Mouse (Mus musculus) ES-E14 (cell line): Measurements from ENCODE around the gene Cited2. TPM values are rescaled to one million over a fixed set of nuclear protein-coding genes. Genes with fewer than 3 reads are reported as not detected.
A peak's percentile ranks its signal among the peaks of the same experiment; 100 is the strongest.

Experiments
- DNase-seq: peaks from one replicate; pipeline ENCODE4 v3.0.0-alpha.2; 2013; ENCODE audit warnings: low read depth, low spot score
- H3K27ac ChIP-seq: 2 replicates; pipeline ENCODE4 v1.5.1; 2012; ENCODE audit warnings: low read depth, mild to moderate bottlenecking, low read length, moderate library complexity, mixed read lengths; ENCODE audit not compliant: poor library complexity, insufficient read depth, severe bottlenecking
- H3K36me3 ChIP-seq: 2 replicates; pipeline ENCODE4 v1.6.1; 2012; ENCODE audit warnings: mild to moderate bottlenecking, low read length, moderate library complexity, mixed read lengths; ENCODE audit not compliant: control insufficient read depth, poor library complexity, insufficient read depth, severe bottlenecking
- H3K4me1 ChIP-seq, 2 experiments: fragments of 150-350 bp in 1 of 2; sonication (generic) in 1 of 2; 2 replicates each; pipeline ENCODE4 v1.6.1; 2012; ENCODE audit warnings: low read length in 2 of 2, mild to moderate bottlenecking in 1 of 2, mixed read lengths in 1 of 2; ENCODE audit not compliant: control insufficient read depth in 2 of 2, insufficient read depth in 2 of 2, poor library complexity in 1 of 2
- H3K4me3 ChIP-seq, 2 experiments: fragments of 150-350 bp in 1 of 2; sonication (generic) in 1 of 2; 2 replicates each; pipeline ENCODE4 v1.5.1; 2012; ENCODE audit warnings: low read length in 2 of 2, low read depth in 1 of 2, mild to moderate bottlenecking in 1 of 2, mixed read lengths in 1 of 2; ENCODE audit not compliant: insufficient read depth in 1 of 2, poor library complexity in 1 of 2, severe bottlenecking in 1 of 2
- H3K9ac ChIP-seq: 2 replicates; pipeline ENCODE4 v1.6.1; 2012; ENCODE audit warnings: low read depth, mild to moderate bottlenecking, low read length, mixed read lengths; ENCODE audit not compliant: poor library complexity, insufficient read depth, severe bottlenecking
- H3K9me3 ChIP-seq: fragments of 150-350 bp; sonication (generic); 2 replicates; pipeline ENCODE4 v1.6.1; 2012; ENCODE audit warnings: low read depth, mild to moderate bottlenecking, low read length; ENCODE audit not compliant: control insufficient read depth, insufficient read depth
- CHD2 ChIP-seq: IDR thresholded peaks from 2 replicates; pipeline ENCODE4 v1.6.1; 2014; ENCODE audit warnings: mild to moderate bottlenecking, low read depth, low read length, inconsistent platforms
- HCFC1 ChIP-seq: IDR thresholded peaks from 2 replicates; pipeline ENCODE4 v1.6.1; 2012; ENCODE audit warnings: low read length, inconsistent platforms, borderline replicate concordance; ENCODE audit not compliant: insufficient read depth
- MAFK ChIP-seq: IDR thresholded peaks from 2 replicates; pipeline ENCODE4 v1.6.1; 2014; ENCODE audit warnings: mild to moderate bottlenecking, low read depth, low read length, inconsistent platforms; ENCODE audit not compliant: insufficient read depth
- ZC3H11A ChIP-seq: IDR thresholded peaks from 2 replicates; pipeline ENCODE4 v1.6.1; 2012; ENCODE audit warnings: low read depth, mild to moderate bottlenecking, inconsistent platforms, low read length, borderline replicate concordance
- ZNF384 ChIP-seq: IDR thresholded peaks from 2 replicates; pipeline ENCODE4 v1.6.1; 2012; ENCODE audit warnings: low read depth, low read length, inconsistent platforms
- in situ Hi-C, 2 experiments: fragments of 600-800 bp; cut with MboI; formaldehyde crosslinking; loops; one replicate each; pipeline ENCODE4 v1.15.1; 2025; ENCODE audit warnings: low sequenced_read_pairs in 2 of 2, inconsistent platforms in 1 of 2; ENCODE audit not compliant: unreplicated experiment in 2 of 2
- total RNA-seq: library from RNA; depleted of rRNA; stranded (reverse); fragments of 300-350 nt; gene quantifications from 2 replicates; pipeline ENCODE4 v1.2.3, GENCODE M21; 2012; rRNA removed

Cited2 gene
- total RNA-seq, 1 experiment: 30.0 TPM

GRCm38 (mm10) chr10:17762946-17763345, 39.9 kb downstream of the Cited2 start:
- no peaks in the 10 kb centered on the region for H3K9me3 ChIP-seq
- in situ Hi-C loops: no loop called here
- no peak for TF ChIP-seq HCFC1
- no peak for TF ChIP-seq ZC3H11A
- TF ChIP-seq MAFK: no peak
- TF ChIP-seq CHD2: no peak
- TF ChIP-seq ZNF384: no peak
- H3K9ac ChIP-seq: no peak overlapping the region
- no peaks in the 10 kb centered on the region for H3K4me1 ChIP-seq
- DNase-seq: no peak
- H3K36me3 ChIP-seq: no peaks in the 10 kb centered on the region
- H3K4me3 ChIP-seq: no peak overlapping the region
- no peak overlapping the region for H3K27ac ChIP-seq

GRCm38 (mm10) chr10:17769856-17770255, 46.8 kb downstream of the Cited2 start:
- Histone ChIP-seq H3K27ac (no peak overlapping the region), H3K4me1 (peaks cover 1 to 2% of the 10 kb centered on the region in 2 experiments; a peak in 1 of 4 replicates), H3K9ac (no peak overlapping the region), H3K4me3 (no peak overlapping the region), H3K36me3 (no peaks in the 10 kb centered on the region), H3K9me3 (no peaks in the 10 kb centered on the region)
- in situ Hi-C loops: no loop called here
- DNase-seq: no peak
- no peak for TF ChIP-seq ZNF384
- TF ChIP-seq HCFC1: no peak
- TF ChIP-seq CHD2: no peak
- no peak for TF ChIP-seq ZC3H11A
- no peak for TF ChIP-seq MAFK

GRCm38 (mm10) chr10:17772364-17772763, 49.3 kb downstream of the Cited2 start:
- in situ Hi-C loops: no loop called here
- no peaks in the 10 kb centered on the region for H3K36me3 ChIP-seq
- H3K27ac ChIP-seq: no peak overlapping the region
- H3K9me3 ChIP-seq: no peaks in the 10 kb centered on the region
- peak overlapping the region in 1 of 2 experiments; percentile 42; a peak in 1 of 4 replicates for H3K4me3 ChIP-seq
- no peak for TF ChIP-seq CHD2
- no peak for TF ChIP-seq MAFK
- no peak for TF ChIP-seq ZNF384
- no peak for TF ChIP-seq HCFC1
- TF ChIP-seq ZC3H11A: no peak
- H3K9ac ChIP-seq: no peak overlapping the region
- DNase-seq: no peak
- peaks cover 1 to 2% of the 10 kb centered on the region in 2 experiments; a peak in 1 of 4 replicates for H3K4me1 ChIP-seq

- no peak overlapping the region for H3K4me3 ChIP-seq
- H3K9ac ChIP-seq: no peak overlapping the region
- H3K9me3 ChIP-seq: no peaks in the 10 kb centered on the region
- DNase-seq: no peak
- peaks cover 1 to 2% of the 10 kb centered on the region in 2 experiments; a peak in 1 of 4 replicates for H3K4me1 ChIP-seq
- no peak overlapping the region for H3K27ac ChIP-seq
- TF ChIP-seq CHD2 (no peak), ZC3H11A (no peak), MAFK (no peak), ZNF384 (no peak), HCFC1 (no peak)
- no peaks in the 10 kb centered on the region for H3K36me3 ChIP-seq
- in situ Hi-C loops: no loop called here
Observed at GRCm38 (mm10) chr10:17774366-17774765, 51.3 kb downstream of the Cited2 start.

- H3K9me3 ChIP-seq: no peaks in the 10 kb centered on the region
- no peak overlapping the region for H3K27ac ChIP-seq
- TF ChIP-seq CHD2 (no peak), ZNF384 (no peak), ZC3H11A (no peak), MAFK (no peak), HCFC1 (no peak)
- no peak overlapping the region for H3K9ac ChIP-seq
- no peak overlapping the region for H3K4me3 ChIP-seq
- H3K4me1 ChIP-seq: peaks cover 0 to 2% of the 10 kb centered on the region in 2 experiments; a peak in 1 of 4 replicates
- no peaks in the 10 kb centered on the region for H3K36me3 ChIP-seq
- in situ Hi-C loops: no loop called here
- no peak for DNase-seq
Observed at GRCm38 (mm10) chr10:17775079-17775478, 52.1 kb downstream of the Cited2 start.

Other genes with a start within 250 kb of the Cited2 start
- 1.8 and 2.0 TPM in 2 replicates for gene Txlnb, start 73.0 kb downstream of the Cited2 start, total RNA-seq
- 11.5 and 20.1 TPM in 2 replicates for gene Heca, start 224.8 kb downstream of the Cited2 start, total RNA-seq